8 mouse cellular contexts compared by ENCODE assay signal in the genomic region with DNA sequence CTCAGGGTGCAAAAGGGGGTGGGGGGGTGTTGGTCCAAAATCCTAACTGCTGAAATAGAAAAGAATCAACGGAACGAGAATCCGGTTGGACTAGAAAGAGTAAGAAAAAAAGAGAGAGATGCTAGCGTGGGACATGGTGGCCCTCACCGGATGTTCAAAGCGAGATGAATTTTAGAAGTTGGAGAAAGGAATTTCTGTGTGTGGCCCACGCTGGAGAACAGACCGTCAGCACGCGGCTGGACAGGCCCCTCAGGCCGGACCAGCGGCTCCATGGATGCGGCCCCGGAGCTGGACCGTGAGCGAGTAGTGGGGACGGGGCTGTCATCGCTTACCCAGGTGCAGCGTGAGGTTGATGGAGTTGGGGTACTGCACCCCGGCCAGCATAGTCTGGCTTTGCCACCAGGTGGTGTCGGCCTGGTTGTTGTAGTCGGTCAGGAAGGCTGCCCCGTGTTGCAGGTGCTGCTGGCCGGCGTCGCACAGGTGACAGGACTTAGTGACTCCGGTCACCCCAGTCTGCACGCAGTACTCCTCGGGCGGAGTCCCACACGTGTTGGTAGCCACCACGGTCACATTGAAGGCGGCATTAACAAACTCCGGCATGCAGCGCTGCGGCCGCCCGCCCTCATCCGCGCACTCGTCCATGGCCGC. TPM values are rescaled to one million over a fixed set of nuclear protein-coding genes. Genes with fewer than 3 reads are reported as not detected.
DNase-seq lines count a peak whose midpoint lies in the region; ATAC-seq and TF ChIP-seq lines count a peak whose summit lies in the region.

No protein-coding gene starts in this region.

- H3K9ac ChIP-seq in intestine, embryonic 14.5 days (ENCODE audit: low read length): peak overlapping the region; percentile 89
- H3K9ac ChIP-seq in liver, embryonic 11.5 days (ENCODE audit: low read depth, low read length): peak overlapping the region; percentile 86
- H3K9ac ChIP-seq in midbrain, postnatal 0 days (replicated peaks; ENCODE audit: low read length, poor library complexity, severe bottlenecking): peak overlapping the region; percentile 96
- peak overlapping the region; percentile 96 for H3K9ac ChIP-seq in stomach, embryonic 15.5 days

- peak overlapping the region; percentile 82 for H3K4me2 ChIP-seq in intestine, embryonic 14.5 days (ENCODE audit: low read length)
- H3K4me2 ChIP-seq in liver, embryonic 11.5 days: peak overlapping the region; percentile 90
- H3K4me2 ChIP-seq in midbrain, postnatal 0 days (ENCODE audit: low read depth, low read length, poor library complexity, severe bottlenecking): peak overlapping the region; percentile 77
- peak overlapping the region; percentile 88 for H3K4me2 ChIP-seq in stomach, embryonic 15.5 days

- peak; percentile 72 for TF ChIP-seq CTCF in midbrain, postnatal 0 days (IDR thresholded peaks at IDR 0.05)

- DNase-seq in ovary, adult 18-20 months (ENCODE audit: low spot score): peak; percentile 33
- no peak for DNase-seq in ovary, postnatal 10 days (ENCODE audit: low spot score)
- DNase-seq in cerebellum, postnatal 10 days: peak; percentile 77 to 79
- DNase-seq in frontal cortex, postnatal 25 days (ENCODE audit: low spot score in 2 of 2): peak; percentile 26 to 37
- peak; percentile 78 for DNase-seq in intestine, embryonic 14.5 days (ENCODE audit: low spot score)
- DNase-seq in liver, embryonic 11.5 days (ENCODE audit: low spot score): peak; percentile 71
- peak; percentile 49 for DNase-seq in midbrain, postnatal 0 days (ENCODE audit: low spot score)

- 0% methylated on average over 42 of the region's 42 CpGs for WGBS in intestine, embryonic 14.5 days
- under 1% methylated on average over 42 of the region's 42 CpGs for WGBS in liver, embryonic 11.5 days
- under 1% methylated on average over 42 of the region's 42 CpGs for WGBS in midbrain, postnatal 0 days
- under 1% methylated on average over 42 of the region's 42 CpGs for WGBS in stomach, embryonic 15.5 days

- peaks cover 18% of the 10 kb centered on the region for H3K4me1 ChIP-seq in intestine, embryonic 14.5 days (replicated peaks; ENCODE audit: control insufficient read depth, insufficient read depth, low read length)
- peaks cover 10% of the 10 kb centered on the region; the same call in 1 of the 2 replicates for H3K4me1 ChIP-seq in liver, embryonic 11.5 days (replicated peaks; ENCODE audit: control insufficient read depth, insufficient read depth, low read length)
- H3K4me1 ChIP-seq in midbrain, postnatal 0 days (ENCODE audit: insufficient read depth, low read length): peaks cover 5% of the 10 kb centered on the region; the same call in 1 of the 2 replicates
- peaks cover 15% of the 10 kb centered on the region for H3K4me1 ChIP-seq in stomach, embryonic 15.5 days

- peak overlapping the region; percentile 88 for H3K4me3 ChIP-seq in intestine, embryonic 14.5 days (ENCODE audit: low read depth, low read length)
- peak overlapping the region; percentile 93 for H3K4me3 ChIP-seq in liver, embryonic 11.5 days (ENCODE audit: low read depth, low read length)
- peak overlapping the region; percentile 89 for H3K4me3 ChIP-seq in midbrain, postnatal 0 days (ENCODE audit: low read depth, low read length)
- peak overlapping the region; percentile 98 for H3K4me3 ChIP-seq in stomach, embryonic 15.5 days (replicated peaks)

- H3K9me3 ChIP-seq in intestine, embryonic 14.5 days (ENCODE audit: control insufficient read depth, low read length): no peaks in the 10 kb centered on the region
- H3K9me3 ChIP-seq in liver, embryonic 11.5 days (ENCODE audit: control insufficient read depth, low read length): no peaks in the 10 kb centered on the region
- no peaks in the 10 kb centered on the region for H3K9me3 ChIP-seq in midbrain, postnatal 0 days (ENCODE audit: low read length)
- H3K9me3 ChIP-seq in stomach, embryonic 15.5 days: no peaks in the 10 kb centered on the region

- H3K27me3 ChIP-seq in intestine, embryonic 14.5 days (replicated peaks; ENCODE audit: control insufficient read depth, insufficient read depth, low read length): no peaks in the 10 kb centered on the region
- no peaks in the 10 kb centered on the region for H3K27me3 ChIP-seq in liver, embryonic 11.5 days (replicated peaks; ENCODE audit: control insufficient read depth, insufficient read depth, low read length)
- no peaks in the 10 kb centered on the region for H3K27me3 ChIP-seq in midbrain, postnatal 0 days (ENCODE audit: insufficient read depth, low read length)
- no peaks in the 10 kb centered on the region for H3K27me3 ChIP-seq in stomach, embryonic 15.5 days (replicated peaks)

- peaks cover 12% of the 10 kb centered on the region for H3K36me3 ChIP-seq in intestine, embryonic 14.5 days (ENCODE audit: control insufficient read depth, insufficient read depth, low read length)
- H3K36me3 ChIP-seq in liver, embryonic 11.5 days (ENCODE audit: control insufficient read depth, insufficient read depth, low read length): no peaks in the 10 kb centered on the region
- no peaks in the 10 kb centered on the region for H3K36me3 ChIP-seq in midbrain, postnatal 0 days (ENCODE audit: insufficient read depth, low read length)
- H3K36me3 ChIP-seq in stomach, embryonic 15.5 days: no peaks in the 10 kb centered on the region

- H3K27ac ChIP-seq in intestine, embryonic 14.5 days (ENCODE audit: low read depth): peak overlapping the region; percentile 88
- peak overlapping the region; percentile 78 for H3K27ac ChIP-seq in liver, embryonic 11.5 days (ENCODE audit: low read depth, low read length)
- H3K27ac ChIP-seq in midbrain, postnatal 0 days (ENCODE audit: low read depth, low read length): peak overlapping the region; percentile 84
- H3K27ac ChIP-seq in stomach, embryonic 15.5 days: peak overlapping the region; percentile 95

- ATAC-seq in intestine, embryonic 14.5 days (replicated peaks; ENCODE audit: low FRiP score, low TSS enrichment, low read depth): peak; percentile 66
- ATAC-seq in liver, embryonic 11.5 days (replicated peaks; ENCODE audit: low FRiP score): peak; percentile 55
- peak; percentile 55 for ATAC-seq in midbrain, postnatal 0 days (ENCODE audit: low FRiP score)
- peak; percentile 40 for ATAC-seq in stomach, embryonic 15.5 days (ENCODE audit: insufficient read depth, low FRiP score, low read depth)

RNA-seq across cellular contexts. Expression of gene Lamc1, which starts 0.7 kb away (rescaled TPM):
- 104 and 112 TPM in 2 replicates for polyA plus RNA-seq in intestine, embryonic 14.5 days (2014; fragmentation: Nextera tagmentation; extraction: Ambion mirVana)
- 29.5 and 31.9 TPM in 2 replicates for polyA plus RNA-seq in liver, embryonic 11.5 days (2014; fragmentation: Nextera tagmentation; extraction: Ambion mirVana)
- total RNA-seq in midbrain, postnatal 0 days (2014; rRNA removed): 40.6 and 46.1 TPM in 2 replicates
- 11.5 and 12.0 TPM in 2 replicates for polyA plus RNA-seq in midbrain, postnatal 0 days (2015; fragmentation: Nextera tagmentation; extraction: Ambion mirVana)
- 62.9 and 64.0 TPM in 2 replicates for polyA plus RNA-seq in stomach, embryonic 15.5 days (2015; fragmentation: Nextera tagmentation; extraction: Ambion mirVana)
